Mouse (Mus musculus) kidney, adult 18-20 months (tissue): ENCODE measurements around the gene Nfkbiz.

ENCODE experiments used
- DNase-seq: peaks from one replicate; pipeline ENCODE4 v3.0.0; 2021

Gene Nfkbiz

GRCm38 (mm10) chr16:55798845-55799244 is 39.9 kb downstream of the Nfkbiz start:
- DNase-seq: no peak

GRCm38 (mm10) chr16:55790326-55790725 is 48.4 kb downstream of the Nfkbiz start:
- DNase-seq: no peak

GRCm38 (mm10) chr16:55789291-55789690 is 49.4 kb downstream of the Nfkbiz start:
- DNase-seq: peak; percentile 14

DNA sequence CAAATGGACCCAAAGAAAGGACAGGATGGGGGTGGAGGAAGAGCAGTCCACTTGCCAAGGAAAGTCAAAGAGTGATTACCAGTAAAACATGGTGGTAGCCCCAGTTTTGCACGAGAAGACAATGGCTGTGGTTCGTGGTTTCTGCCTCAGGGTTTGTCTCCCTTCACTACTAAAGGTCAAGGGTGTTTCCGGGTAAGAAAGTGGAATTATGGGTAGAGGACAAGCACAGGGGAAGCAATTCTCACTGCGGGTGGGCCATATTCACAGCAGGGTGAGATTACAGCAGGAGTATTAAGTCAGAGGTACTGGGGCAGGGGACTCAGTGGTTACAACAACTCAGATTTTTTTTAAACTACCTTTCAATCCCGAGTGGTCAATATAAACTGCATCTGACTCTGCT is 50.0 kb downstream of the Nfkbiz start:
- DNase-seq: no peak

- no peak for DNase-seq
Observed at GRCm38 (mm10) chr16:55787385-55788072, 51.2 kb downstream of the Nfkbiz start.

- DNase-seq: no peak
Observed at GRCm38 (mm10) chr16:55784379-55784778, 54.3 kb downstream of the Nfkbiz start.

- no peak for DNase-seq
Observed at GRCm38 (mm10) chr16:55783923-55784322, 54.8 kb downstream of the Nfkbiz start.

GRCm38 (mm10) chr16:55782911-55783310 is 55.8 kb downstream of the Nfkbiz start:
- DNase-seq: no peak

GRCm38 (mm10) chr16:55781809-55782208 is 56.9 kb downstream of the Nfkbiz start:
- no peak for DNase-seq

- DNase-seq: no peak
Observed at GRCm38 (mm10) chr16:55780958-55781558, 57.6 kb downstream of the Nfkbiz start.

- DNase-seq: no peak
Observed at GRCm38 (mm10) chr16:55776329-55776728, 62.4 kb downstream of the Nfkbiz start.

GRCm38 (mm10) chr16:55770247-55770646 is 68.5 kb downstream of the Nfkbiz start:
- DNase-seq: no peak
